Mouse (Mus musculus) bone marrow, adult 2 months (tissue): ENCODE data around the gene Gm813.

Experiments
- CTCF ChIP-seq: fragments of 200-500 bp; IDR thresholded peaks from 2 replicates; pipeline ENCODE4 v1.5.1; 2011; ENCODE audit warnings: low read length, control low read depth; ENCODE audit not compliant: control insufficient read depth, insufficient read depth
- POLR2A ChIP-seq: fragments of 200-500 bp; IDR thresholded peaks from 2 replicates; pipeline ENCODE4 v1.6.1; 2011; ENCODE audit warnings: low read depth, mild to moderate bottlenecking, control low read depth, low read length, borderline replicate concordance; ENCODE audit not compliant: control insufficient read depth

- TF ChIP-seq POLR2A (no peak), CTCF (no peak)
Measured at GRCm38 (mm10) chr16:58656526-58656925, 39.7 kb upstream of the Gm813 start.
